Mouse (Mus musculus): ENCODE data around the gene Armc9. TPM values are rescaled to one million over a fixed set of nuclear protein-coding genes. Genes with fewer than 3 reads are reported as not detected.

Gene Armc9
- 36.7 and 37.0 TPM in 2 replicates for polyA plus RNA-seq (2016; fragmentation: Nextera tagmentation; extraction: Ambion mirVana)

DNA sequence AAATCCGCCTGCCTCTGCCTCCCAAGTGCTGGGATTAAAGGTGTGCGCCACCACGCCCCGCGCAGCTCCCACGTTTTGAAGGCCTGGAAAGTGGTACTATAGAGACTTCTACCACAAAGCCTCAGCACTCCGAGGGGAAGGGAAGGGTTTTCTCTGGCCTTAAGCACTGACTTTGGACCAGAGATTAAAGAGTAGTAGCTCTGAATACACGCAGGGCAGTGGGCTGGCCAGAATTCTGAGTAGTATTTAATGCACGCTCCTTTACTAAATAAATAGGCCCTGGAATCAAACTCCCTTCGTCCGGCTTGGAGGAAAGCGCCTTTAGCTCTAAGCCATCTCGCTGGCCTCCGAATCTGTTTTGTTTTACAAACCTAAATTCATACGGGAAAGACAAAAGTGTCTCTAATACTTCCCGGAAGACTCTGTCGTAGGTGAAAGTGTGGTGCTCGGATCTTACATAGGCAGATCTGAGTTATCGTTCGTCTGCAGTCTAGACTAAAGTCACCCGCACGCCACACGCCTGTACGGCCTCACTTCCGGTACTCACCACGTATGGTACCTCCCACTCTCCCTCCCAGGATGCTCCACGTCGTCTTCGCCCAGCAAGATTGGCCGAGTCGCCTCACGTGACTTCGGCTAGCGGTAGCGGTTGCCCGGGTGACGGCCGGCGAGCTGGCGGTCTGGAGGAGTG, at the start of gene Armc9:
Armc9 (plus strand) TSS at position 648 of the 691 bp plus-strand sequence.
- peak; percentile 100 for ATAC-seq (ENCODE audit: low FRiP score, low read depth)
- H3K27ac ChIP-seq, result no peak within 1 kb of the TSS
- WGBS, result 4% methylated on average over 40 of the region's 40 CpGs
- peak within 1 kb of the TSS; percentile 81 for H3K4me2 ChIP-seq (replicated peaks)
- no peaks in the 10 kb centered on the region for H3K27me3 ChIP-seq (replicated peaks)
- H3K9ac ChIP-seq, result peak within 1 kb of the TSS; percentile 82
- no peaks in the 10 kb centered on the region; the same call in 1 of the 2 replicates for H3K36me3 ChIP-seq
- H3K9me3 ChIP-seq, result no peaks in the 10 kb centered on the region
- H3K4me1 ChIP-seq, result peaks cover 18% of the 10 kb centered on the region
- peak within 1 kb of the TSS; percentile 81 for H3K4me3 ChIP-seq

GRCm38 (mm10) chr1:86105054-86105453, 49.5 kb upstream of the Armc9 start:
- no peak overlapping the region for H3K4me3 ChIP-seq
- H3K9ac ChIP-seq, result no peak overlapping the region
- H3K27ac ChIP-seq, result no peak overlapping the region
- no peak for ATAC-seq (ENCODE audit: low FRiP score, low read depth)
- WGBS, result 94% methylated on average over 1 of the region's 1 CpGs
- H3K4me1 ChIP-seq, result no peaks in the 10 kb centered on the region
- no peaks in the 10 kb centered on the region for H3K9me3 ChIP-seq
- H3K27me3 ChIP-seq (replicated peaks), result no peaks in the 10 kb centered on the region
- H3K36me3 ChIP-seq, result peaks cover 7% of the 10 kb centered on the region; the same call in 1 of the 2 replicates
- H3K4me2 ChIP-seq (replicated peaks), result no peak overlapping the region

DNA sequence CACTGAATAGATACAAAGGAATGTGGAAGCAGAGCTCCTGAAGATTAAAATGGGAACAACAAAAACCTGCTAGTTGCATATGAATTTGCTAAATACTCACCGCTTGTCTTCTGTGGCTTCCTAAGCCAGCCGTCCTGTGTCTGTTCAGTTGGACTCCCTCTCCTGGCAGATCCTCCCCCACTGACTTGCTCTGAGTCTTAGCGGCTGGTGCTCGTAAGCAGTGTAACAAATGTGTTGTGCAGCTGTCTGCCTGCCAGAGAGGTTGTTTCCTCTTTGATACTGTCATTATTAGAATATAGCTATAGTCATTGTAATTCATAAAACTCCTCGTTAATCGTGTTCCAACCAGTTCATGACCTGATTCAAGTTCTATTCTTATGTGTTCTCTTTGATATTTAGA, 42.8 kb upstream of the Armc9 start, which contains the start of gene Htr2b:
Htr2b (minus strand) TSS at position 192 of the 400 bp plus-strand sequence.
- Histone ChIP-seq H3K36me3 (peaks cover 10% of the 10 kb centered on the region; the same call in 1 of the 2 replicates), H3K4me3 (no peak within 1 kb of the TSS), H3K9ac (no peak within 1 kb of the TSS), H3K4me1 (no peaks in the 10 kb centered on the region), H3K27ac (no peak within 1 kb of the TSS), H3K27me3 (replicated peaks) (no peaks in the 10 kb centered on the region), H3K4me2 (replicated peaks) (no peak within 1 kb of the TSS), H3K9me3 (no peaks in the 10 kb centered on the region)
- 71% methylated on average over 6 of the region's 6 CpGs for WGBS
- no peak for ATAC-seq (ENCODE audit: low FRiP score, low read depth)

DNA sequence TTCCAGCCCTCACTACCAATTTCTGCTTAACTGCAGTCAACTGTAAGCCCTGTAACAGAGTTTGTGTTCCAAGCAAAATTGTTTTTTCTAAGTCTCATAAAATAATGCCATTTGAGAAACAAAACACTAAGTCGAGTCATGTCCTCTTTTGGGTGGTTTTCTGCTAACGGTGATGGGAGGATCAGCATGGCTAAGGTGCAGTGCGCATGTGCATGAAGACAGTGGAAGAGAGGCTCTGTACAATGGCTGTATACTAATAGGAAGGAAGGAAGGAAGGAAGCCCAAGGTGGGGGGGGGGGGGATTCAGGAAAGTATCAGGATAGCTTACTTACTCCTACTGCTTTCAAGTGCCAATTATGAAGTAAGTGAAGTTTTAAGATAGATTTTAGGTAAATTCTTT, 40.4 kb upstream of the Armc9 start:
- H3K36me3 ChIP-seq, result peaks cover 24% of the 10 kb centered on the region
- no peak for ATAC-seq (ENCODE audit: low FRiP score, low read depth)
- no peaks in the 10 kb centered on the region for H3K4me1 ChIP-seq
- H3K27ac ChIP-seq, result no peak overlapping the region
- H3K4me3 ChIP-seq, result no peak overlapping the region
- H3K9me3 ChIP-seq, result no peaks in the 10 kb centered on the region
- no peak overlapping the region for H3K9ac ChIP-seq
- no peaks in the 10 kb centered on the region for H3K27me3 ChIP-seq (replicated peaks)
- no peak overlapping the region for H3K4me2 ChIP-seq (replicated peaks)
- 96% methylated on average over 3 of the region's 3 CpGs for WGBS

DNA sequence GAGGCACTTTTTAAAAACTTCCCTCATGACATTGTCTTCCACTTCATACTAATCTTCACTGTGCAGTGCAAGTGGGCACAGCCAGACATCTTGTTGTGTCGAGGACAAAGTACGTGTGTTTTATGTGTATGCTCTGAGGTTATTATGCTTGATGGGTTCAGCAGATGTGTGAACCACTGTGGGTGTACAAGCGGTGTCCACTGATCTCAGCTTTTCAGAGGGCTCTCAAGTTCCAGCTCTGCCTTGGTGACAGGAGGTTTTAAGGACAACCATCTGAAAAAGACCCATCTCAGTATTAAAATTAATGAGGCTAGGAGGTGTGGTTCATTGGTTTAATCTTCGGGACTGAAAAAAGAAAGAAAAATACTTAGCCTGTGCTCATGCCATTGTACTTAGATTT, 35.0 kb upstream of the Armc9 start:
- Histone ChIP-seq H3K4me3 (no peak overlapping the region), H3K36me3 (peaks cover 56% of the 10 kb centered on the region), H3K9me3 (no peaks in the 10 kb centered on the region), H3K9ac (no peak overlapping the region), H3K4me1 (no peaks in the 10 kb centered on the region), H3K27me3 (replicated peaks) (no peaks in the 10 kb centered on the region), H3K4me2 (replicated peaks) (no peak overlapping the region), H3K27ac (no peak overlapping the region)
- ATAC-seq (ENCODE audit: low FRiP score, low read depth), result no peak
- 93% methylated on average over 4 of the region's 4 CpGs for WGBS

DNA sequence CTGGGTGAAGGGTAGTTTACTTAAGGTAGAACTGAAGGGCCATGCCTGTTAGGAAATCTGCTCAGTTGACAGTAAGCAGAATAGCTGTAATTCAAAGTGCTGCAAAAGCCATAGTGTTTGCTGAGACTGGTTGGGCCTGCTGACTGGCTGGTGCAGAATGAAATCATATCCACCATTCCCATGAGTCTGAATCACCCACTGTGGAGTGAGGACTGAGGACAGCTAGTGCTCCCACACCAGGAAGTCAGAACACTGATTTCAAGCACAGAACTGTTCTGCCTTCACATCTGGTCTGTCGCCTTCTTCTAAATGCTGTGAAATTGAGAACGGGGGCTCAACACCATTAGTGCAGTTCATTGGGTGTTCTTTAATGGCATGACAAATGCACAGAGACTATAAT, 28.5 kb upstream of the Armc9 start:
- 92% methylated on average over 2 of the region's 2 CpGs for WGBS

DNA sequence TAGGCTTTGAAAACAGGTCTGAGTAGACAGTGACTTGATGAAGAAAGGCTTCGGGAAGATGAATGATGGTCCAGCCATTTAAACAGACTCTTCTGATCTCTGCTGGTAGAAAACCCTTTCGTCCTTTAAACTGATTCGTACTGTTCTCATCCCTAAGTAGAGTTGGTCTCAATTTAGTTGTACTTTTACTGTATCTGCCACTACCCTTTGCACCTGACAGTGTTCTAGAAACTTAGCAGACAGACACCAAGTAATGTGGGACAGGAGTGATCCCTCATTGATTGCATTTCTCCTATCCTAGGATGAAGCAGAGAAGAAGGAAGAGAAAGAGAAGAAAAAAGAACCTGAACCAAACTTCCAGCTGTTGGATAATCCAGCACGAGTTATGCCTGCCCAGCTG, 21.2 kb upstream of the Armc9 start, which contains the start of gene Gm21972:
Gm21972 (plus strand) TSS at position 301 of the 400 bp plus-strand sequence.
- H3K9me3 ChIP-seq, result no peaks in the 10 kb centered on the region
- ATAC-seq (ENCODE audit: low FRiP score, low read depth), result no peak
- peaks cover 76% of the 10 kb centered on the region for H3K36me3 ChIP-seq
- no peak within 1 kb of the TSS for H3K9ac ChIP-seq
- no peak within 1 kb of the TSS for H3K4me3 ChIP-seq
- H3K27me3 ChIP-seq (replicated peaks), result no peaks in the 10 kb centered on the region
- no peak within 1 kb of the TSS for H3K27ac ChIP-seq
- H3K4me2 ChIP-seq (replicated peaks), result no peak within 1 kb of the TSS
- WGBS, result 96% methylated on average over 4 of the region's 4 CpGs
- no peaks in the 10 kb centered on the region for H3K4me1 ChIP-seq

More for the DNA sequence above, 28.5 kb upstream of the Armc9 start:
- Histone ChIP-seq H3K4me3 (no peak overlapping the region), H3K4me2 (replicated peaks) (no peak overlapping the region), H3K27ac (no peak overlapping the region), H3K36me3 (peaks cover 67% of the 10 kb centered on the region), H3K9me3 (no peaks in the 10 kb centered on the region), H3K4me1 (no peaks in the 10 kb centered on the region), H3K27me3 (replicated peaks) (no peaks in the 10 kb centered on the region), H3K9ac (no peak overlapping the region)
- ATAC-seq (ENCODE audit: low FRiP score, low read depth), result no peak

GRCm38 (mm10) chr1:86135315-86135714, 19.3 kb upstream of the Armc9 start:
- peaks cover 74% of the 10 kb centered on the region for H3K36me3 ChIP-seq

GRCm38 (mm10) chr1:86141081-86141480, 13.5 kb upstream of the Armc9 start:
- Histone ChIP-seq H3K36me3 (peaks cover 51% of the 10 kb centered on the region), H3K27ac (no peak overlapping the region), H3K9ac (no peak overlapping the region), H3K4me3 (no peak overlapping the region), H3K27me3 (replicated peaks) (no peaks in the 10 kb centered on the region), H3K4me1 (no peaks in the 10 kb centered on the region), H3K9me3 (no peaks in the 10 kb centered on the region), H3K4me2 (replicated peaks) (no peak overlapping the region)
- 92% methylated on average over 3 of the region's 3 CpGs for WGBS
- no peak for ATAC-seq (ENCODE audit: low FRiP score, low read depth)

More at GRCm38 (mm10) chr1:86135315-86135714, 19.3 kb upstream of the Armc9 start:
- Histone ChIP-seq H3K9me3 (no peaks in the 10 kb centered on the region), H3K4me1 (no peaks in the 10 kb centered on the region), H3K9ac (no peak overlapping the region), H3K27ac (no peak overlapping the region), H3K4me2 (replicated peaks) (no peak overlapping the region), H3K4me3 (no peak overlapping the region), H3K27me3 (replicated peaks) (no peaks in the 10 kb centered on the region)
- WGBS, result 91% methylated on average over 6 of the region's 6 CpGs
- ATAC-seq (ENCODE audit: low FRiP score, low read depth), result no peak

GRCm38 (mm10) chr1:86143165-86143564, 11.4 kb upstream of the Armc9 start:
- ATAC-seq (ENCODE audit: low FRiP score, low read depth), result no peak
- Histone ChIP-seq H3K4me1 (no peaks in the 10 kb centered on the region), H3K27me3 (replicated peaks) (no peaks in the 10 kb centered on the region), H3K9me3 (no peaks in the 10 kb centered on the region), H3K36me3 (peaks cover 32% of the 10 kb centered on the region), H3K9ac (no peak overlapping the region), H3K4me3 (no peak overlapping the region), H3K27ac (no peak overlapping the region), H3K4me2 (replicated peaks) (no peak overlapping the region)
- WGBS, result 94% methylated on average over 4 of the region's 4 CpGs

DNA sequence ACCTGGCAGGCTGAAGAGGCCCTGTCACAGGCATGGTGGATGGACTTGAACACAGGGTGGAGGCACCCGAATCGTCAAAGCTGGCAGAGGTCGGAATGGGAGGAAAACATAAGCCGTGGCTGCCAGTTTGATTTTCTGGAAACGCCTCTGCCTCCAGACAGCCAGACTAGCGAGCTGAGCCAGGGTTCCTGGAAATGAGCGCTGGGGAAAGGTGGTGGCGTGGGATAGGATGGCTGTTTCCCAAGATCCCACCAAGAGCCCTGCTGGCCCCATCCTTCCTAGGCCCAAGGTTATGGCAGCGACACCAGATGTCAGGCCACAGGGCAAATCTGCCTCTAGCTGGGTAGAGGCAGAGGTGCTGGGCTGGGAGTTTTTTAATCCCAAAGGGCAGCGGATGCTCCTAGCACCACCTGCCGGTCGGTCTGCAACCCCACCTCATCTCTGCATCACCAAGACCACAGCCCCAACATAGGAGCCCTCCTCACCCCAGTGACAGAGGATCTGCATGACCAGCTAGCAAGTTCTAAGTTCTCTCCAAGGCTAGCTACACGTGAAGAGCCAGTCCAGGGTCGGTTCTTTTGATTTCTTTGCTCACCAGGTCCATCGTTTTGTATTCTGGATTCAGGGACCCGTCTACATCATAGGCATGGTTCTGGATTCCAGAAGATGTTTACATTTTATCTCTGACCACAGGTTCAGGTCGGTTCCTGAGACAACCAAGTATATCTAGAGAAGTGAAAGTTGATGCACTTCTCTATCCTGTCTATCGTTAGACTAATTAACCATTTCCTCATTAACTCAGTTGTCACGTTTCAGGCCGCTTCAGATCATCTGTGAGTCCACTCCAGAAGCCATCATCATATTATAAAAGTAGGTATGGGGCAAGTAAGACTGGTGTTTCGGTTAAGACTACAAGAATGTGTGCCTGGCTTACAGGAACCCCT, 10.3 kb upstream of the Armc9 start:
- H3K4me3 ChIP-seq, result no peak overlapping the region
- peaks cover 21% of the 10 kb centered on the region; the same call in 1 of the 2 replicates for H3K36me3 ChIP-seq
- no peak overlapping the region for H3K9ac ChIP-seq
- no peaks in the 10 kb centered on the region for H3K27me3 ChIP-seq (replicated peaks)
- 81% methylated on average over 21 of the region's 21 CpGs for WGBS
- H3K27ac ChIP-seq, result no peak overlapping the region
- no peaks in the 10 kb centered on the region for H3K4me1 ChIP-seq
- no peaks in the 10 kb centered on the region for H3K9me3 ChIP-seq
- no peak overlapping the region for H3K4me2 ChIP-seq (replicated peaks)
- ATAC-seq (ENCODE audit: low FRiP score, low read depth), result no peak

- no peak for ATAC-seq (ENCODE audit: low FRiP score, low read depth)
- H3K27me3 ChIP-seq (replicated peaks), result no peaks in the 10 kb centered on the region
- H3K9ac ChIP-seq, result no peak overlapping the region
- 76% methylated on average over 5 of the region's 5 CpGs for WGBS
- H3K4me3 ChIP-seq, result no peak overlapping the region
- H3K36me3 ChIP-seq, result peaks cover 8% of the 10 kb centered on the region; the same call in 1 of the 2 replicates
- no peak overlapping the region for H3K4me2 ChIP-seq (replicated peaks)
- no peak overlapping the region for H3K27ac ChIP-seq
- no peaks in the 10 kb centered on the region for H3K9me3 ChIP-seq
- no peaks in the 10 kb centered on the region for H3K4me1 ChIP-seq
Measured at GRCm38 (mm10) chr1:86146293-86146692, 8.3 kb upstream of the Armc9 start.
